ENCODE assay signal across 8 mouse cellular contexts in genomic region chr6:17583982-17584381, GRCm38 (mm10). TPM values are rescaled to one million over a fixed set of nuclear protein-coding genes. Genes with fewer than 3 reads are reported as not detected.
A peak's percentile ranks its signal among the peaks of the same experiment; 100 is the strongest.
DNase-seq lines count a peak whose midpoint lies in the region; ATAC-seq and TF ChIP-seq lines count a peak whose summit lies in the region.

No protein-coding gene starts in this region.

- no peak overlapping the region for H3K27ac ChIP-seq in hindbrain, embryonic 13.5 days
- no peak overlapping the region for H3K27ac ChIP-seq in lung, postnatal 0 days (ENCODE audit: low read length)

- no peaks in the 10 kb centered on the region for H3K9me3 ChIP-seq in hindbrain, embryonic 13.5 days
- no peaks in the 10 kb centered on the region for H3K9me3 ChIP-seq in lung, postnatal 0 days (ENCODE audit: low read length)

- peak; percentile 55 to 58 for DNase-seq in adrenal gland, adult 18-20 months (ENCODE audit: low spot score in 2 of 2)
- peak; percentile 55 to 73 for DNase-seq in cerebellum, postnatal 25 days
- peak; percentile 92 for DNase-seq in gastrocnemius, adult 18-20 months (ENCODE audit: low spot score)
- DNase-seq in layer of hippocampus, postnatal 25 days (ENCODE audit: extremely low spot score in 1 of 2, low spot score in 1 of 2), result peak; percentile 25 to 47
- DNase-seq in lung, postnatal 0 days (ENCODE audit: low spot score), result peak; percentile 82
- peak; percentile 20 for DNase-seq in retina, adult 2 months (ENCODE audit: low read depth, low spot score)
- DNase-seq in yolk sac, embryonic 10.5 days (ENCODE audit: low spot score), result peak; percentile 54

- no peak for TF ChIP-seq EP300 in lung, postnatal 0 days (IDR thresholded peaks at IDR 0.05)

- 0 out of 2 replicates have a peak, but pooled peaks cover 2% of the 10 kb centered on the region for H3K4me1 ChIP-seq in hindbrain, embryonic 13.5 days (replicated peaks)
- H3K4me1 ChIP-seq in lung, postnatal 0 days (ENCODE audit: insufficient read depth, low read depth, low read length), result no peaks in the 10 kb centered on the region; the same call in 1 of the 2 replicates

- no peaks in the 10 kb centered on the region for H3K36me3 ChIP-seq in hindbrain, embryonic 13.5 days
- no peaks in the 10 kb centered on the region for H3K36me3 ChIP-seq in lung, postnatal 0 days (ENCODE audit: insufficient read depth, low read length)

- 0 out of 2 replicates have a peak overlapping the region, but pooled peaks have one; percentile 9 for H3K9ac ChIP-seq in hindbrain, embryonic 13.5 days
- H3K9ac ChIP-seq in lung, postnatal 0 days (replicated peaks; ENCODE audit: low read depth), result no peak overlapping the region

- peak; percentile 78; the same call in 1 of the 2 replicates for ATAC-seq in hindbrain, embryonic 13.5 days (ENCODE audit: low FRiP score)
- ATAC-seq in lung, postnatal 0 days, result peak; percentile 85

- H3K4me3 ChIP-seq in hindbrain, embryonic 13.5 days, result peak overlapping the region; percentile 27
- H3K4me3 ChIP-seq in lung, postnatal 0 days (ENCODE audit: low read depth, low read length), result no peak overlapping the region; the same call in 1 of the 2 replicates

- 33% methylated on average over 13 of the region's 13 CpGs for WGBS in hindbrain, embryonic 13.5 days
- WGBS in lung, postnatal 0 days, result 13% methylated on average over 13 of the region's 13 CpGs

- peak overlapping the region; percentile 51 for H3K4me2 ChIP-seq in hindbrain, embryonic 13.5 days
- H3K4me2 ChIP-seq in lung, postnatal 0 days (replicated peaks; ENCODE audit: low read depth, low read length), result peak overlapping the region; percentile 45

- no peaks in the 10 kb centered on the region for H3K27me3 ChIP-seq in hindbrain, embryonic 13.5 days
- H3K27me3 ChIP-seq in lung, postnatal 0 days (replicated peaks; ENCODE audit: insufficient read depth, low read length), result no peaks in the 10 kb centered on the region

- TF ChIP-seq CTCF in lung, postnatal 0 days (IDR thresholded peaks at IDR 0.05), result no peak

RNA-seq across cellular contexts. Expression of gene Capza2, which starts 52.1 kb away (rescaled TPM):
- 100 to 1,000 TPM; 126 to 161 TPM for total RNA-seq in adrenal gland, adult 18-20 months (2021)
- total RNA-seq in gastrocnemius, adult 18-20 months (2021), result 100 to 1,000 TPM; 293 to 320 TPM
- 246 and 256 TPM in 2 replicates for polyA plus RNA-seq in hindbrain, embryonic 13.5 days (2015; fragmentation: Nextera tagmentation; extraction: Ambion mirVana)
- total RNA-seq in layer of hippocampus, postnatal 25 days (2021), result 100 to 1,000 TPM; 314 to 316 TPM
- polyA plus RNA-seq in lung, postnatal 0 days (2015; fragmentation: Nextera tagmentation; extraction: Ambion mirVana), result 198 and 202 TPM in 2 replicates

Comparison
In these comparisons a context has a peak if more than half of its experiments do, and no peak if none do; other contexts are left out.
1. DNase-seq: peak in every context shown above with its lines; median percentile 92 in gastrocnemius, adult 18-20 months; 82 in lung, postnatal 0 days; 64 in cerebellum, postnatal 25 days; 56 in adrenal gland, adult 18-20 months; 54 in yolk sac, embryonic 10.5 days; 36 in layer of hippocampus, postnatal 25 days; 20 in retina, adult 2 months.